Mouse (Mus musculus): ENCODE results near the gene Plpp3.

DNA sequence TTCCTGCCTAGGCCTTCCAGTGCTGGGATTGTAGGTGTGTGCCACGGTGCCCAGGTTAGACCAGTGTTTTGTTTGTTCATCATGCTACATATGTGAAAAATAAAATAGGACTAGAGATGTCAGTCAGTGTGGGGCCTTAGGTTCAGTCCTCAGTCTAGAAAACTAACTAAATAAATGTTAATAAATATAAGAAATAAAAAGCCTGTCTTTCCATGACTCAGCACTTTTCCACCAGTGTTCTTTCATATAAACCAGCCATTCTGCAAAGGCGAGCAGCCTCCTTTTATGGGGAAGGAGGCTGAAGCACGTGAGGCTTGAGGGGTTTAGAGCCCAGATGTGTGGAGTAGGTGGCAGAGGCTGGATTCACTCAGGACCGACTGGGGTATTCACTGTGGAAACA lies 50.5 kb downstream of the Plpp3 start:
- TF ChIP-seq USF1 (IDR thresholded peaks at IDR 0.05; ENCODE audit: low read depth) = no peak
- no peak for TF ChIP-seq CTCF (IDR thresholded peaks at IDR 0.05; ENCODE audit: control insufficient read depth, insufficient read depth, insufficient read length)

All from C2C12 (cell line).